Mouse (Mus musculus) stomach, postnatal 0 days (tissue): Measurements from ENCODE around the gene Cnpy3. TPM values are rescaled to one million over a fixed set of nuclear protein-coding genes. Genes with fewer than 3 reads are reported as not detected.

Experiments used
- ATAC-seq: fragments of 200-750 bp; cut with Nextera tagmentation; 2 replicates; pipeline ENCODE4 v1.8.0; 2017; ENCODE audit not compliant: low FRiP score, low TSS enrichment
- DNase-seq: peaks from one replicate; pipeline ENCODE4 v3.0.0-alpha.2; 2016; ENCODE audit warnings: low spot score
- H3K27ac ChIP-seq: fragments of 300-500 bp; sonication (generic); replicated peaks from 2 replicates; pipeline ENCODE4 v1.5.1; 2014; ENCODE audit warnings: mild to moderate bottlenecking, control low read depth
- H3K27me3 ChIP-seq: fragments of 300-500 bp; sonication (generic); 2 replicates; pipeline ENCODE4 v1.6.1; 2014; ENCODE audit warnings: low read length; ENCODE audit not compliant: control insufficient read depth, insufficient read depth
- H3K36me3 ChIP-seq: fragments of 300-500 bp; sonication (generic); 2 replicates; pipeline ENCODE4 v1.6.1; 2014; ENCODE audit warnings: low read length, mixed read lengths; ENCODE audit not compliant: control insufficient read depth, insufficient read depth
- H3K4me1 ChIP-seq: fragments of 300-500 bp; sonication (generic); replicated peaks from 2 replicates; pipeline ENCODE4 v1.6.1; 2014; ENCODE audit warnings: antibody characterized with exemption; ENCODE audit not compliant: control insufficient read depth, insufficient read depth
- H3K4me2 ChIP-seq: fragments of 300-500 bp; sonication (generic); replicated peaks from 2 replicates; pipeline ENCODE4 v1.6.1; 2014; ENCODE audit warnings: low read depth, mild to moderate bottlenecking, control low read depth, moderate library complexity
- H3K4me3 ChIP-seq: fragments of 300-500 bp; sonication (generic); 2 replicates; pipeline ENCODE4 v1.5.1; 2014; ENCODE audit warnings: low read depth, low read length, control low read depth
- H3K9ac ChIP-seq: fragments of 300-500 bp; sonication (generic); 2 replicates; pipeline ENCODE4 v1.6.1; 2014; ENCODE audit warnings: mild to moderate bottlenecking, low read length, control low read depth, mixed read lengths
- H3K9me3 ChIP-seq: fragments of 300-500 bp; sonication (generic); 2 replicates; pipeline ENCODE4 v1.6.1; 2016; ENCODE audit warnings: low read length; ENCODE audit not compliant: control insufficient read depth
- CTCF ChIP-seq: IDR thresholded peaks from 2 replicates; pipeline ENCODE4 v1.5.1; 2016; ENCODE audit warnings: antibody characterized with exemption, low read depth, mild to moderate bottlenecking, moderate library complexity
- EP300 ChIP-seq: optimal IDR thresholded peaks from 2 replicates; pipeline ENCODE3; 2016; ENCODE audit warnings: antibody characterized with exemption
- WGBS: fragments of 180-500 bp; shearing (Covaris S2); extraction: QIAGEN DNeasy Blood & Tissue Kit; methylation state at CpG from one replicate; pipeline ENCODE4 v1.1.7; 2014; 5-methylcytosine and 5-hydroxymethylcytosine counted together
- polyA plus RNA-seq: library from polyadenylated mRNA; unstranded; fragments of >200 nt; fragmentation: Nextera tagmentation; extraction: Ambion mirVana; gene quantifications from 2 replicates; pipeline ENCODE4 v1.2.1, GENCODE M21; 2015

Gene Cnpy3
- polyA plus RNA-seq, 1 experiment from 2014 or later = 39.0 TPM

DNA sequence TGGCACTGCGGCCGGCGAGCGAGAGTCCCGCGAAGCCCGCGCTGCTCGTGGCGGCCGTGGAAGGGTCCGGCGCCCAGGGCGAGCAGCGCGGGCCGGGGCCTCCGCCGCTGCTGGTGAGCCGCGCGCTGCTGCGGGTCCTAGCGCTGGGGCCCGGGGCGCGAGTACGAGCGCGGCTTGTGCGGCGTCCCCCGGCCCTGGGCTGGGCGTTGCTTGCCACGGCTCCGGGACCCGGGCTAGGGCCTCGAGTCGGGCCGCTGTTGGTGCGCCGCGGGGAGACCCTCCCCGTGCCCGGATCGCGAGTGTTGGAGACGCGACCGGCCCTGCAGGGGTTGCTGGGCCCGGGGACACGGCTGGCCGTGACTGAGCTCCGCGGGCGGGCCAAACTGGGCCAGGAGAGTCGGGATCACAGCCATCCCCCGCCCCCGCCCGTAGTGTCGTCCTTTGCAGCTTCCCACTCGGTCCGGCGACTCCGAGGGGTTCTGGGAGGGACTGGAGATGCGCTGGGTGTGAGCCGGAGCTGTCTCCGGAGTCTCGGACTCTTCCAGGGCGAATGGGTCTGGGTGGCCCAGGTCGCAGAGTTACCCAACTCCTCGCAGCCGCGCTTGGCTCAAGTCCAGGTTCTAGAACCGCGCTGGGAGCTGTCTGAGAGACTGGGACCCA is 40.3 kb downstream of the Cnpy3 start:
- Histone ChIP-seq H3K27ac (peak overlapping the region; percentile 78), H3K9ac (peak overlapping the region; percentile 96), H3K4me1 (peaks cover 3% of the 10 kb centered on the region; the same call in 1 of the 2 replicates), H3K27me3 (no peaks in the 10 kb centered on the region), H3K4me2 (peak overlapping the region; percentile 97), H3K4me3 (peak overlapping the region; percentile 93), H3K36me3 (peaks cover 3% of the 10 kb centered on the region; the same call in 1 of the 2 replicates), H3K9me3 (no peaks in the 10 kb centered on the region)
- WGBS = under 1% methylated on average over 50 of the region's 76 CpGs
- TF ChIP-seq CTCF (no peak), EP300 (no peak)
- peak; percentile 59 for DNase-seq
- peak; percentile 54 for ATAC-seq

DNA sequence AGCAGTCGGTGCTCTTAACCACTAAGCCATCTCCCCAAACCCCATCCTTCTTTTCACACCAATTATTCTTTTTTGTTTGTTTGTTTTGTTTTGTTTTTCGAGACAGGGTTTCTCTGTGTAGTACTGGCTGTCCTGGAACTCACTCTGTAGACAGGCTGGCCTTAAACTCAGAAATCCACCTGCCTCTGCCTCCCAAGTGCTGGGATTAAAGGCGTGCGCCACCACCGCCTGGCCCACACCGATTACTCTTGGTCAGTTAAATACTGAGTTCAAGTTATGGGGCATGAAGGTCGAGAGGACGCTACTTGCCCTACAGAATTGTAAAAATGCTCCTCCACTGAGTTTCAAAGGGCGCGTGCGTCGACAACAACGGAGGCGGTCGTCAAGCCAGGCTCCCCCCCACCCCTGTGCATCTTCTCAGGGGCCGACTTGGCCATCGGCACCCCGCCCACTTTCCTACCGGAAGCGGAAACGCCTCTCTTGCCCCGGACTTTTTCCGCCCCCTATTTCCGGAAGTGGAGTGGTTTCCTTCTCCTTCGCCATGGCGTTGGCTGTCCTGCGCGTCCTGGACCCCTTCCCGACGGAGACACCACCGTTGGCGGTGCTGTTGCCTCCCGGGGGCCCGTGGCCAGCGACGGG is 40.9 kb downstream of the Cnpy3 start, which contains the start of gene Pex6:
Pex6 (plus strand) TSS at position 505 of the 639 bp plus-strand sequence.
- WGBS = 6% methylated on average over 34 of the region's 36 CpGs
- Histone ChIP-seq H3K4me2 (peak within 1 kb of the TSS; percentile 97), H3K4me3 (peak within 1 kb of the TSS; percentile 93), H3K9me3 (no peaks in the 10 kb centered on the region), H3K27me3 (no peaks in the 10 kb centered on the region), H3K36me3 (peaks cover 3% of the 10 kb centered on the region; the same call in 1 of the 2 replicates), H3K9ac (peak within 1 kb of the TSS; percentile 96), H3K4me1 (peaks cover 3% of the 10 kb centered on the region; the same call in 1 of the 2 replicates), H3K27ac (peak within 1 kb of the TSS; percentile 78)
- ATAC-seq = peak; percentile 88
- TF ChIP-seq CTCF = peak; percentile 25; the same call in 1 of the 2 replicates
- TF ChIP-seq EP300 = no peak
- DNase-seq = peak; percentile 94

DNA sequence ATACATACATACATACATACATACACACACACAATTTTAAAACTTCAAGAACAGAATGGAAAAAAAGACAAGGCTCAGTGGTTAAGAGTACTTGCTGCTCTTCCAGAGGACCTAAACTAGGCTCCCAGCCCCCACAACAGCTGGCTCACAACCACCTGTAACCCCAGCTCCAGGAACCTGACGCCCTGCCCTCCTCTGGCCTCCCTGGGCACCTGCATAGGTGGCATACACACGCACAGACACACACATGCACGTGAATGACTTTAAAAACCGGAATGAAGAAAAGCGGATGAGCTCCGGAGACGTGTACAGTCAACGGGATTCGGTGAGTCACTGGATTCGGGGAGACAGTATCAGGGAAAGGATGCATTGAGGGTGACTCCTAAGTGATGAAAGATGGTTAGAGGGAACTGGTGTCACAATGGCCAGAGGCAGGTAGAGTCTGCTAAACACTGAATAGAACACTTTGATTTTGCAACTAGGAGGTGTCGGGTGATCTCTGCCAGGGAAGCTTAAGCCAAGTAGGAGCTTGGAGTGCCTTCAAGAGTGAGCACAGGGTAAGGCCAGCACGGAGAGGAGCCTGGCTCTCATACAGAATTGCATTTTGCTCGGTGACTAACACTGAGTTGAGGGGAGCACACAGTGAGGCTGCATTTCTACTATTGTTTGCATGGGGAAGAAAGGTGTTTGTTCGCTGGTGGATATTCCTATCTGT is 45.5 kb downstream of the Cnpy3 start:
- H3K36me3 ChIP-seq = no peaks in the 10 kb centered on the region
- no peak overlapping the region for H3K4me3 ChIP-seq
- TF ChIP-seq CTCF (no peak), EP300 (no peak)
- no peak for DNase-seq
- no peaks in the 10 kb centered on the region for H3K9me3 ChIP-seq
- no peaks in the 10 kb centered on the region for H3K27me3 ChIP-seq
- H3K4me1 ChIP-seq = peaks cover 5% of the 10 kb centered on the region; the same call in 1 of the 2 replicates
- H3K27ac ChIP-seq = no peak overlapping the region
- ATAC-seq = no peak
- H3K9ac ChIP-seq = no peak overlapping the region
- H3K4me2 ChIP-seq = no peak overlapping the region
- WGBS = 88% methylated on average over 14 of the region's 14 CpGs

DNA sequence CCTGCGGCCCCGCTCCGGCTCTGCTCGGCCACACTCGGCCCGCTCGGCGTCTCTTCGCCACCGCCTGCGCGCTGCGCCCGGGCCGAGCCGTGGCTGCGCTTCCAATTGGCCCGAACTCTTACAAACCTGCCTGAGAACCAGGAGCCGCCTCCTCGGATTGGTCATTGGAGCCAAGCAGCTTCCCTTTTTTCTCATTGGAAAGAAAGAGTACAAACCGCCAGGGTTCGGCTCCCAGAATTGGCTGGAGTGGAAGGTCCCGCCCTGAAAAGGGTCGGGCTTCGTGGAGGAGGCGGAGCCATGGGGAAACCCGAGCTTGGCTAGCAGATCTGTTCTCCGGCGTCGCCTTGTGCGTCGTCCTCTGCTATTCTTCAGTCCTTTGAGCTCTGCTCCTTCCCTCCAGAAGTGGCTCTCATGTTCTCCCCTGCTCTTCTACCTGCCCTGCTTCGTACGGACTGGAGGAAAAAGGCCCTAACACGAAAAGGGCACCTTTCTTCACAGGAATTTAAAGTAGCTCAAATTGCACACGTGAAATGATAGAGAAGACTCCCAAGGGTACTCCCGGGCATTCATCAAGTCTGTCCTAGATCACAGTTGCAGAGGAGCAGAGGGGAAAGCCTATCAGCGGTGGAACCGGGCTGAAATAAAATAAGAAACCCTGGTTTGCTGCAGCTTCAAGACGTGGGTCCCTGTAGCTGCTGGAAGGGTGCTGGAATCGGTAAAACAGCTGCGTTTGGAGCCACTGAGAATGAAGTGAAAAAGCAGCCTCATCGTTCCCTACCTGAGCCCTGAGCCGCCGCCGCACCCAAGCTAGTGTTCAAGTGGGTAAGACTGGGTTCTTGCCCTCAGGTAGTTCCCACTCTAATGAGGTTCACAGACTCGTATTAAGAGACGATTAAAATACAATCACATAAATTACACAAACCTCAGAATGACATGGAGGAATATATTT is 46.9 kb downstream of the Cnpy3 start, which contains the start of gene Ppp2r5d:
Ppp2r5d (minus strand) TSS at position 225 of the 949 bp plus-strand sequence.
- peak within 1 kb of the TSS; percentile 85 for H3K9ac ChIP-seq
- peak within 1 kb of the TSS; percentile 80 for H3K4me2 ChIP-seq
- H3K27me3 ChIP-seq = no peaks in the 10 kb centered on the region
- TF ChIP-seq CTCF (0 out of 2 replicates have a peak, but pooled peaks have one; percentile 10), EP300 (no peak)
- DNase-seq (peak; percentile 98), ATAC-seq (peak; percentile 97)
- peak within 1 kb of the TSS; percentile 92 for H3K27ac ChIP-seq
- H3K36me3 ChIP-seq = no peaks in the 10 kb centered on the region
- H3K4me3 ChIP-seq = peak within 1 kb of the TSS; percentile 82
- H3K4me1 ChIP-seq = peaks cover 5% of the 10 kb centered on the region; the same call in 1 of the 2 replicates
- no peaks in the 10 kb centered on the region for H3K9me3 ChIP-seq
- under 1% methylated on average over 48 of the region's 48 CpGs for WGBS
